Mouse (Mus musculus): ENCODE measurements around the gene Thegl.

Thegl gene

GRCm38 (mm10) chr5:77052616-77053015, 36.8 kb downstream of the Thegl start:
- no peak for ATAC-seq (ENCODE audit: low TSS enrichment)

GRCm38 (mm10) chr5:77056881-77057440, 41.1 kb downstream of the Thegl start:
- ATAC-seq (ENCODE audit: low TSS enrichment): peak; percentile 65

- no peak for ATAC-seq (ENCODE audit: low TSS enrichment)
These were observed 44.5 kb downstream of the Thegl start for GRCm38 (mm10) chr5:77060363-77060762.

GRCm38 (mm10) chr5:77061372-77062038, 45.7 kb downstream of the Thegl start:
- ATAC-seq (ENCODE audit: low TSS enrichment): peak; percentile 80

- no peak for ATAC-seq (ENCODE audit: low TSS enrichment)
These were observed 51.5 kb downstream of the Thegl start for GRCm38 (mm10) chr5:77067321-77067720.

- no peak for ATAC-seq (ENCODE audit: low TSS enrichment)
These were observed 55.2 kb downstream of the Thegl start for GRCm38 (mm10) chr5:77070987-77071386.

- ATAC-seq (ENCODE audit: low TSS enrichment): no peak
These were observed 55.8 kb downstream of the Thegl start for GRCm38 (mm10) chr5:77071626-77072025.

- no peak for ATAC-seq (ENCODE audit: low TSS enrichment)
These were observed 58.0 kb downstream of the Thegl start for GRCm38 (mm10) chr5:77073794-77074193.

GRCm38 (mm10) chr5:77074914-77075313, 59.1 kb downstream of the Thegl start:
- peak; percentile 95 for ATAC-seq (ENCODE audit: low TSS enrichment)

- peak; percentile 56 for ATAC-seq (ENCODE audit: low TSS enrichment)
These were observed 60.1 kb downstream of the Thegl start for GRCm38 (mm10) chr5:77075951-77076350.

- ATAC-seq (ENCODE audit: low TSS enrichment): no peak
These were observed 64.9 kb downstream of the Thegl start for GRCm38 (mm10) chr5:77080761-77081160.

GRCm38 (mm10) chr5:77082735-77083134, 66.9 kb downstream of the Thegl start:
- ATAC-seq (ENCODE audit: low TSS enrichment): peak; percentile 91

- ATAC-seq (ENCODE audit: low TSS enrichment): no peak
These were observed 68.6 kb downstream of the Thegl start for GRCm38 (mm10) chr5:77084418-77084817.

- ATAC-seq (ENCODE audit: low TSS enrichment): no peak
These were observed 70.1 kb downstream of the Thegl start for GRCm38 (mm10) chr5:77085753-77086450.

- ATAC-seq (ENCODE audit: low TSS enrichment): no peak
These were observed 70.7 kb downstream of the Thegl start for GRCm38 (mm10) chr5:77086541-77086940.

- ATAC-seq (ENCODE audit: low TSS enrichment): no peak
These were observed 71.3 kb downstream of the Thegl start for GRCm38 (mm10) chr5:77087122-77087521.

- ATAC-seq (ENCODE audit: low TSS enrichment): peak; percentile 69
These were observed 73.5 kb downstream of the Thegl start for GRCm38 (mm10) chr5:77089294-77089693.

GRCm38 (mm10) chr5:77089901-77090300, 74.1 kb downstream of the Thegl start:
- ATAC-seq (ENCODE audit: low TSS enrichment): no peak

- ATAC-seq (ENCODE audit: low TSS enrichment): no peak
These were observed 74.8 kb downstream of the Thegl start for GRCm38 (mm10) chr5:77090521-77091096.

GRCm38 (mm10) chr5:77091923-77092322, 76.1 kb downstream of the Thegl start:
- ATAC-seq (ENCODE audit: low TSS enrichment): no peak

GRCm38 (mm10) chr5:77092531-77092930, 76.7 kb downstream of the Thegl start:
- ATAC-seq (ENCODE audit: low TSS enrichment): no peak

- no peak for ATAC-seq (ENCODE audit: low TSS enrichment)
These were observed 78.1 kb downstream of the Thegl start for GRCm38 (mm10) chr5:77093961-77094360.

Data from frontal cortex, adult (tissue).